In genomic region chr1:184791109-184791508, GRCm38 (mm10) we compare ENCODE assay signal across 8 mouse cellular contexts. TPM values are rescaled to one million over a fixed set of nuclear protein-coding genes. Genes with fewer than 3 reads are reported as not detected.
DNase-seq lines count a peak whose midpoint lies in the region; ATAC-seq lines count a peak whose summit lies in the region.
"Had no signal": no experiment of that assay in that cellular context is flagged by ENCODE, and none has a peak within 500 bp of the region (broad histone marks: within the 10 kb centered on the region; RNA-seq: fewer than 3 reads in every experiment).

No protein-coding gene starts in this region.

- 10% methylated on average over 2 of the region's 2 CpGs for WGBS in kidney, embryonic 16.5 days

- no peak for ATAC-seq in kidney, embryonic 16.5 days (ENCODE audit: low FRiP score, low TSS enrichment)
- ATAC-seq in CD4-positive, CD25-positive, alpha-beta regulatory T cell, adult 4 months: peak; percentile 44

- no peaks in the 10 kb centered on the region for H3K36me3 ChIP-seq in kidney, embryonic 16.5 days (ENCODE audit: insufficient read depth, low read length)
- H3K36me3 ChIP-seq: liver, embryonic 13.5 days had no signal

- no peak overlapping the region for H3K27ac ChIP-seq in kidney, embryonic 16.5 days (ENCODE audit: low read length)
- H3K27ac ChIP-seq: liver, embryonic 13.5 days had no signal

- no peak overlapping the region for H3K4me2 ChIP-seq in kidney, embryonic 16.5 days (replicated peaks; ENCODE audit: low read depth, low read length)
- H3K4me2 ChIP-seq: liver, embryonic 13.5 days had no signal

- no peak overlapping the region for H3K9ac ChIP-seq in kidney, embryonic 16.5 days (replicated peaks; ENCODE audit: low read length)
- H3K9ac ChIP-seq: liver, embryonic 13.5 days had no signal

- H3K4me3 ChIP-seq in kidney, embryonic 16.5 days (ENCODE audit: low read length): no peak overlapping the region
- H3K4me3 ChIP-seq: liver, embryonic 13.5 days had no signal

- peaks cover 12% of the 10 kb centered on the region for H3K27me3 ChIP-seq in kidney, embryonic 16.5 days (ENCODE audit: insufficient read depth, low read length)
- H3K27me3 ChIP-seq: liver, embryonic 13.5 days had no signal

- 0 out of 2 replicates have a peak, but pooled peaks cover 2% of the 10 kb centered on the region for H3K9me3 ChIP-seq in kidney, embryonic 16.5 days (ENCODE audit: low read length)
- H3K9me3 ChIP-seq: liver, embryonic 13.5 days had no signal

- peaks cover 7% of the 10 kb centered on the region for H3K4me1 ChIP-seq in kidney, embryonic 16.5 days (ENCODE audit: insufficient read depth, low read length)

- DNase-seq in kidney, postnatal 10 days: peak; percentile 60
- DNase-seq in MN1 (ENCODE audit: low spot score): peak; percentile 39
- peak; percentile 58 for DNase-seq in embryo, embryonic 11 days
- peak; percentile 64 for DNase-seq in lung, postnatal 10 days
- DNase-seq in urinary bladder, postnatal 10 days (ENCODE audit: low spot score): no peak
- DNase-seq: liver, embryonic 13.5 days had no signal

RNA-seq across cellular contexts. Expression of gene Marc1, which starts 20.0 kb away (rescaled TPM):
- polyA plus RNA-seq in kidney, embryonic 16.5 days (2015; fragmentation: Nextera tagmentation; extraction: Ambion mirVana): 0.26 and 0.37 TPM in 2 replicates
- polyA plus RNA-seq in CD4-positive, CD25-positive, alpha-beta regulatory T cell, adult 4 months (2017; shearing (Covaris generic)): under 1 TPM in 1 of 2 experiments, not detected in 1; 0.44 TPM

RNA-seq across cellular contexts. Expression of gene Marc2, which starts 55.1 kb away (rescaled TPM):
- polyA plus RNA-seq in kidney, embryonic 16.5 days (2015; fragmentation: Nextera tagmentation; extraction: Ambion mirVana): 196 and 228 TPM in 2 replicates
- 10 to 100 TPM; 10.7 to 32.3 TPM for polyA plus RNA-seq in CD4-positive, CD25-positive, alpha-beta regulatory T cell, adult 4 months (2017; shearing (Covaris generic))

RNA-seq across cellular contexts. Expression of gene Hlx, which starts 58.7 kb away (rescaled TPM):
- 12.8 and 13.2 TPM in 2 replicates for polyA plus RNA-seq in kidney, embryonic 16.5 days (2015; fragmentation: Nextera tagmentation; extraction: Ambion mirVana)
- not detected for polyA plus RNA-seq in CD4-positive, CD25-positive, alpha-beta regulatory T cell, adult 4 months (2017; shearing (Covaris generic))

Comparison
In these comparisons a context has a peak if more than half of its experiments do, and no peak if none do; other contexts are left out.
1. RNA of gene Hlx, which starts 58.7 kb away (polyA plus RNA-seq): 12.8 to 13.2 TPM in kidney, embryonic 16.5 days; not detected in CD4-positive, CD25-positive, alpha-beta regulatory T cell, adult 4 months; every median in the first group is over 10 times any median in the second.